Mouse (Mus musculus) bone marrow, adult 2 months (tissue): ENCODE measurements at regions not wholly inside any gene's neighbourhood (a gene's known extent, or its start where the extent isn't known, plus 50 kb on each side); places are given as distances from the start of the nearest gene placed in this dataset.

Source experiments
- CTCF ChIP-seq: fragments of 200-500 bp; IDR thresholded peaks from 2 replicates; pipeline ENCODE4 v1.5.1; 2011; ENCODE audit warnings: low read length, control low read depth; ENCODE audit not compliant: control insufficient read depth, insufficient read depth
- POLR2A ChIP-seq: fragments of 200-500 bp; IDR thresholded peaks from 2 replicates; pipeline ENCODE4 v1.6.1; 2011; ENCODE audit warnings: low read depth, mild to moderate bottlenecking, control low read depth, low read length, borderline replicate concordance; ENCODE audit not compliant: control insufficient read depth

DNA sequence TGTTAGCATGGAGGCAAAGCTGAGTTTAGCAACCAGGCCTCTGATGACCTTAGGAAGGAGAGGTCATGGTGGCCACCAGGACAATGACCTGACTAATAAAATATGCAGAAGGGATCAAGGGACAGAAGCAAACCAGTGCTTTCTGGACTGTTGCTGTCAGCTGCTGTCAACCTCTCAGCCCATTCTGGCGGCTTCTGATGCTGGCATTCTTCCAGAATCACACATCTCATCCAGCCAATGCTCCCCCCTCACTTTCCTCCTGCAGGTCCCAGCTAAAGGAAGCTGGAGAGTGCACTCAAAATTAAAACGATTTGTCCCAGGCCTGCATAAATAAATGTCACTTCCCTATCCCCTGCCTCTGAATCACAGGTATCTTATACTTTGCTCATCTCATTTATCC is 163.3 kb upstream of the Mindy3 start:
- TF ChIP-seq CTCF: no peak
- no peak for TF ChIP-seq POLR2A
